Mouse (Mus musculus) lung, embryonic 16.5 days (tissue): ENCODE measurements at regions not wholly inside any gene's neighbourhood (a gene's known extent, or its start where the extent isn't known, plus 50 kb on each side); places are given as distances from the start of the nearest gene placed in this dataset.

ENCODE experiments used
- ATAC-seq: fragments of 200-750 bp; cut with Nextera tagmentation; 2 replicates; pipeline ENCODE4 v1.8.0; 2017; ENCODE audit warnings: low read depth, mild to moderate bottlenecking, moderate library complexity
- H3K27ac ChIP-seq: fragments of 300-500 bp; sonication (generic); 2 replicates; pipeline ENCODE4 v1.5.1; 2014; ENCODE audit warnings: mild to moderate bottlenecking, control low read depth, low read length
- H3K27me3 ChIP-seq: fragments of 300-500 bp; sonication (generic); 2 replicates; pipeline ENCODE4 v1.6.1; 2014; ENCODE audit warnings: low read depth, low read length, mixed read lengths; ENCODE audit not compliant: control insufficient read depth, insufficient read depth
- H3K36me3 ChIP-seq: fragments of 300-500 bp; sonication (generic); 2 replicates; pipeline ENCODE4 v1.6.1; 2014; ENCODE audit warnings: low read length; ENCODE audit not compliant: control insufficient read depth, insufficient read depth
- H3K4me1 ChIP-seq: fragments of 300-500 bp; sonication (generic); replicated peaks from 2 replicates; pipeline ENCODE4 v1.6.1; 2014; ENCODE audit warnings: low read length, mixed read lengths; ENCODE audit not compliant: control insufficient read depth, insufficient read depth
- H3K4me2 ChIP-seq: fragments of 300-500 bp; sonication (generic); 2 replicates; pipeline ENCODE4 v1.6.1; 2014; ENCODE audit warnings: low read depth, low read length, control low read depth
- H3K4me3 ChIP-seq: fragments of 300-500 bp; sonication (generic); 2 replicates; pipeline ENCODE4 v1.5.1; 2014; ENCODE audit warnings: mild to moderate bottlenecking, low read length, control low read depth
- H3K9ac ChIP-seq: fragments of 300-500 bp; sonication (generic); 2 replicates; pipeline ENCODE4 v1.6.1; 2014; ENCODE audit warnings: low read length, control low read depth
- H3K9me3 ChIP-seq: fragments of 300-500 bp; sonication (generic); 2 replicates; pipeline ENCODE4 v1.6.1; 2016; ENCODE audit warnings: low read length; ENCODE audit not compliant: control insufficient read depth
- WGBS: fragments of 180-500 bp; shearing (Covaris S2); extraction: QIAGEN DNeasy Blood & Tissue Kit; methylation state at CpG from one replicate; pipeline ENCODE4 v1.1.7; 2014; 5-methylcytosine and 5-hydroxymethylcytosine counted together

GRCm38 (mm10) chr12:99118381-99119115, 198.2 kb downstream of the Ttc8 start:
- Histone ChIP-seq H3K9ac (no peak overlapping the region), H3K4me3 (no peak overlapping the region), H3K36me3 (no peaks in the 10 kb centered on the region), H3K4me1 (no peaks in the 10 kb centered on the region), H3K4me2 (no peak overlapping the region), H3K27me3 (no peaks in the 10 kb centered on the region), H3K9me3 (no peaks in the 10 kb centered on the region), H3K27ac (no peak overlapping the region)
- 84% methylated on average over 12 of the region's 12 CpGs for WGBS
- ATAC-seq, result no peak

GRCm38 (mm10) chr12:99119966-99120365, 199.6 kb downstream of the Ttc8 start:
- Histone ChIP-seq H3K9me3 (no peaks in the 10 kb centered on the region), H3K4me3 (no peak overlapping the region), H3K4me1 (0 out of 2 replicates have a peak, but pooled peaks cover 3% of the 10 kb centered on the region), H3K27me3 (no peaks in the 10 kb centered on the region), H3K36me3 (no peaks in the 10 kb centered on the region), H3K4me2 (no peak overlapping the region), H3K9ac (no peak overlapping the region), H3K27ac (no peak overlapping the region)
- WGBS, result 94% methylated on average over 9 of the region's 9 CpGs
- ATAC-seq, result no peak

GRCm38 (mm10) chr12:99123611-99124495, 203.5 kb downstream of the Ttc8 start:
- Histone ChIP-seq H3K27ac (no peak overlapping the region), H3K4me2 (no peak overlapping the region), H3K4me1 (0 out of 2 replicates have a peak, but pooled peaks cover 3% of the 10 kb centered on the region), H3K27me3 (no peaks in the 10 kb centered on the region), H3K36me3 (no peaks in the 10 kb centered on the region), H3K4me3 (no peak overlapping the region), H3K9me3 (no peaks in the 10 kb centered on the region), H3K9ac (no peak overlapping the region)
- WGBS, result 61% methylated on average over 15 of the region's 15 CpGs
- no peak for ATAC-seq

DNA sequence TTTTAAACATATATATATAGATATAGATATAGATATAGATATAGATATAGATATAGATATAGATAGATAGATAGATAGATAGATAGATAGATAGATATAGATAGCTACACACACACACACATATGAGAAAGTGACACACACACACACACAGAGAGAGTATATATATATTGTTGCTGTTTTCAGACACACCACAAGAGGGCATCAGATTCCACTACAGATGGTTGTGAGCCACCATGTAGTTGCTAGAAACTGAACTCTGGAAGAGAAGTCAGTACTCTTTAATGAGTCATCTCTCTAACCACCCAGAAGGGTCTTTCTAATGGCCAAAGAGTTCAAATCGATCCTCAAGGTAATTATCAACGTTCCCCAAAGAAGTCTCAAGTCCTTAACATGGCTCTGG, 205.8 kb downstream of the Ttc8 start:
- H3K27me3 ChIP-seq, result no peaks in the 10 kb centered on the region
- no peak overlapping the region for H3K4me3 ChIP-seq
- no peak overlapping the region for H3K27ac ChIP-seq
- ATAC-seq, result no peak
- H3K4me2 ChIP-seq, result no peak overlapping the region
- H3K4me1 ChIP-seq, result 0 out of 2 replicates have a peak, but pooled peaks cover 3% of the 10 kb centered on the region
- H3K9me3 ChIP-seq, result no peaks in the 10 kb centered on the region
- WGBS, result 96% methylated on average over 2 of the region's 2 CpGs
- H3K36me3 ChIP-seq, result no peaks in the 10 kb centered on the region
- H3K9ac ChIP-seq, result no peak overlapping the region
